Mouse (Mus musculus): ENCODE data around the gene Dbh. TPM values are rescaled to one million over a fixed set of nuclear protein-coding genes. Genes with fewer than 3 reads are reported as not detected.
A peak's percentile ranks its signal among the peaks of the same experiment; 100 is the strongest.

Dbh gene
- polyA plus RNA-seq, 1 experiment, result 0.49 TPM

- no peak for DNase-seq (ENCODE audit: low read depth)
Observed at GRCm38 (mm10) chr2:27163851-27164250, 1.2 kb upstream of the Dbh start.

DNA sequence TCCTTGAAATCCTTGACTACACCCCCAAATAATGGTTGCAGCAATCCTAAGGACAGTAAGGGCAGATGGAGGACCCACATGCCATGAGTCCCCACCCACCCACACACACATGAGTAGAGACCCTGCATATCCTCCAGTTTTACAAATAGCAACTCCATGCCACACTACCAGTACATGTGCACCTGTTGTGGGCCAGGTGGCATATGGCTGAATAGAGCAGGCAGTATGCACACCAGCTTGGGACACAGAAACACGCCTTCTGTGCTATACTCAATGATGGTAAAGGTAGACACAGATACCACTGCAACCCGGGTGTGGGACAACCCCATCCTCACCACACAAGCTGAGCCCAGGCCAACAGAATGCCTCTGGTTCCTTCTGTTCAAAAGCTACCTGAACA, 1.0 kb downstream of the Dbh start:
- DNase-seq (ENCODE audit: low read depth), result no peak

- no peak for DNase-seq (ENCODE audit: low read depth)
Observed at GRCm38 (mm10) chr2:27166999-27167398, 2.0 kb downstream of the Dbh start.

DNA sequence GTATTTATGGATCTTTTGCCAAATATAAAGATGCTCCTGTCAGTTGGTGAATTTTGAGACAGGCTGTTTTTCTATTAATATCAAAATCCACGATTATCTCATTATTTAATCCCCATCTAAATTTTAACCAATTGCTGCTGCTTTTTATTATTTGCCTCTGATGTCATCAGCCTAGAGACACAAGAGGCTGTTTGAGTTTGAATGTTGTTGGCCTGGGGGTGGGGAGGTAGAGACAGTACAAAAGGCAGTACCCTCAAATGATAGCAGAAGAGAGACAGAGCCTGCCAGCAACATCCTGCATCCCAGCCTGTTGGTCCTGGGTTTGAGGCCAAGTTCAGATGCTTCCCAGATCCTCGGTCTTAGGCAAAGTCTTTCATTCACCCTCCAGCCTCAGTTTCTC, 9.2 kb downstream of the Dbh start:
- DNase-seq (ENCODE audit: low read depth), result no peak

GRCm38 (mm10) chr2:27175696-27176267, 10.7 kb downstream of the Dbh start:
- no peak for DNase-seq (ENCODE audit: low read depth)

GRCm38 (mm10) chr2:27179101-27179500, 14.1 kb downstream of the Dbh start:
- DNase-seq (ENCODE audit: low read depth), result no peak

GRCm38 (mm10) chr2:27181907-27182306, 16.9 kb downstream of the Dbh start:
- DNase-seq (ENCODE audit: low read depth), result no peak

- DNase-seq (ENCODE audit: low read depth), result no peak
Observed at GRCm38 (mm10) chr2:27183734-27184133, 18.7 kb downstream of the Dbh start.

GRCm38 (mm10) chr2:27187531-27187930, 22.5 kb downstream of the Dbh start:
- no peak for DNase-seq (ENCODE audit: low read depth)

GRCm38 (mm10) chr2:27189994-27190393, 25.0 kb downstream of the Dbh start:
- DNase-seq (ENCODE audit: low read depth), result no peak

DNA sequence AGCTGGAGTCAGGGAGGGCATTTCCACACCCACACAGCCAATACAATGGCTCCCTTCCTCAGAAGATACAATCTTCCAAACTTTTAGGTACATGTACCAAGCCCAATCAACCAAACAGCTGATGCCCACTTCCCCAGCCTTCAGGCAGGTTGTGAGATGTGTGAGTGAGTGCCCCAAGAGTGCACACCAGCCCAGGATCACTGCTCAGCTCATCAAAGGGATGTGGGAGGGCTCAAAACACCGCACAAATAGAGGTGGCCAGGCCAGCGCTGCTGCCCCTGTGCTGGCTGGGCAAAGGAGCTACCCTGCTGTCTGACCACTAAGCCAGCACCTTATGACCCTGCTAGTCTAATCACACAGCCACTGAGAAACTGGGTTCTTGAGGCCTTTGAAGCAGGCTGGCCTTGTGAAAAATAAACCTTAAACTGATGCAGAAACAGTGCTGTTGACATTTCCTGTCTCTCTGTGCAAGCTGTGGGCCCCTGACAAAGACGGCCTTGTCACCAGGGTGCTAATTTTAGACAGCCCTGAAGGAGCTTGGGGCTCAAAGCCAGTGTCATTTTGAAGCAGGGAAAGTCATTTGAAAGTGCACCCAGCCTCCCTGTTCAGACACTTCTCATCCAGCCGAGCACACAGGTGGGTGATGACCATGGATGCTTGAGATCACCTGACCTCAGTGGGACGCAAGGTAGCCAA, 33.7 kb downstream of the Dbh start:
- no peak for DNase-seq (ENCODE audit: low read depth)

- DNase-seq (ENCODE audit: low read depth), result no peak
Observed at GRCm38 (mm10) chr2:27200586-27200985, 35.6 kb downstream of the Dbh start.

DNA sequence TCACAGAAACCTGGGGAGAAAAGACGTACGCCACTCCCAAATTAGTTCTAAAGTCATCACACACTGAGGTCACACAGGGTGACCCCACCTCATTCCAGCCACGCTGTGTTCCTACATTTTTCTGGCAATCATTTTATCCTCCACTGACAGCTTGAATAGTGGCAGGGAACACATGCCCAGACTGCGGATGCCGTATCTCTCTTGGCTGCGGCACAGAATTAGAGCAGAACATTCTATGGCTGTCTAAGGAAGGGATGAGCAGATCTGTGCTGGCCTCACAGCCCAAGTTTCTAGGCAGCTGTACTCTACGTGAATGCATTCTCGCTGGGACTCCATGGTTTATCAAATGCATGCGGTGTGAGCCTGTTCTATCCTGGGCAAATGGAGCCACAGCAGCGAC, 40.6 kb downstream of the Dbh start:
- DNase-seq (ENCODE audit: low read depth), result no peak

GRCm38 (mm10) chr2:27206128-27206797, 41.2 kb downstream of the Dbh start:
- DNase-seq (ENCODE audit: low read depth), result no peak

GRCm38 (mm10) chr2:27207126-27207525, 42.1 kb downstream of the Dbh start:
- DNase-seq (ENCODE audit: low read depth), result no peak

- DNase-seq (ENCODE audit: low read depth), result no peak
Observed at GRCm38 (mm10) chr2:27209370-27209769, 44.3 kb downstream of the Dbh start.

GRCm38 (mm10) chr2:27209816-27210215, 44.8 kb downstream of the Dbh start:
- DNase-seq (ENCODE audit: low read depth), result no peak

GRCm38 (mm10) chr2:27210255-27210654, 45.2 kb downstream of the Dbh start:
- no peak for DNase-seq (ENCODE audit: low read depth)

- no peak for DNase-seq (ENCODE audit: low read depth)
Observed at GRCm38 (mm10) chr2:27210676-27211210, 45.7 kb downstream of the Dbh start.

- DNase-seq (ENCODE audit: low read depth), result no peak
Observed at GRCm38 (mm10) chr2:27211966-27212893, 47.2 kb downstream of the Dbh start.

DNA sequence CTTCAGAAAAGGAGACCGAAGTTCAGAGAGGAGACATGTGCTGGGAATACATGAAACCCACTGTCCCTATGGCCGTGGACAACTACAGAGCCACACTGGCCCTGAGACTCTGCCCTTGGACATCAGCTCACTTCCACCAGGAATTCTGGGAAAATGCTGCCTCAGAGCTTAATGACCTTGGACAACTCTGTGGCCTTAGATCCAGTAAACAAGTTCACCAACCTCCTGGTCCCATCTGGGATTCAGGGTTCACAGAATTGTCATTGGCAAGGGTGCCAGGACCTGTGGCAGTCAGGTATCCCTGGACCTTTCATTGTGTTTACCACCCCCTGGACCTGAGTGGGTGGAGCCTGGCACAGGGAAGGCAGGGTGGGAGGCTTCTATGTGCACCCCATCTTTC, 50.5 kb downstream of the Dbh start:
- DNase-seq (ENCODE audit: low read depth), result no peak

DNA sequence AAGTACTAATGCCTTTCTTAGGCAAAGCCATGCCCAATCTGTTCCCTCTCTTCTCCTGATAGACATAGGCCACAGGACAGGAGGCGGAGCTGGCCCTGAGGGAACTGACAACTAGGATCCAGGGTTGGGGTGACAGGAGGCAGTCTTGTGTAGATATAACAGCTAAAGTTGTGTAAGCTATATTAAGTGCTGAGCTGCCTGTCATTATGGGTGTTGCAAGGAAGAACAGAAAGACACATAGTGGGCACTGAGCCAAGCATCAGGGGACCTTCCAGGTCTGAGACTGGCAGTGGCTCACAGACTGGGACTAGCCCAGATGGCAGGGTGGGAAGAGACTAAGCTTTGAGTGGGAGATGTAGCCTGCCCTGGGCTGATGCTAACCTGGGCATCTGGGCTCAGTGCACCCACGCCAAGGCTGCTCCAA, 53.1 kb downstream of the Dbh start:
- DNase-seq (ENCODE audit: low read depth), result peak; percentile 90
